16 mouse cellular contexts compared by ENCODE assay signal in the genomic region with DNA sequence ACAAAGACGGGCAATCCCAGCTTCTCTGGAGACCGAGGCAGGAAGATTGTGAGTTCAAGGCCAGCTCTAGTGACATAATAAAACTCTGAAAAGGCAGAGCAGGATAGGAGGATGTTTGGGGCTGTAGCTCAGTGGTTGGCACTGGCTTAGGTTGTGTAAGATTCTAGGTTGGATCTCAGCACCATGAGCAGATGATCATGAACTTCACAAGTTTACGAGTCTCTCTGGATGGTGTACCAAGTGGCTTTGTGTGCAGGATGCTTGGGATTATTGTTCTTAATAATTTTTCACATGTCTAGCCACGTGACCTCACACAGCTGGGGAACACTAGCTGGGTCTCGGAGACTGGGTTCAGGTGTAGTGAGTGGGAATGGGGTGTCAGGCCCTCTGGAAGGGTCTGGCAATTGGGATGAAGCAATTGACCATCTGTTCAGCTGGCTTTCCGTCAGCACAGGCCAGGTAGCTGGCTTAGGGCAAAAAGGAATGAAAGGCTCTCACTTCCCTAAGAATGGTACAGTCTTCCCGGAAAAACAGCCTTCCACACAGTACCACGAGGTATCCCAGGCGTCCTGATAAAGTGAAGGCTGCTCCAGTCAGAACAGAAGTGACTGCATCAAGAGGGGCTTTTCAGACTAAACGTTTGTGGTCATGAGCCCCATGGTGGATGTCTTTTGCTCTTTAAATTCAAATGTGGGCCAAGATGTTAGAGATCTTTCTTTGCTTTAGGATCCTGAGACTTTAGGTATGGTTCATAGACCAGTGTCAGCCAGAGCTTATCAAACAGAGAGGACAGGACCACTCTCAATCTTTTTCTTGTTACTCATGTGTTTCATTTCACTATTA. TPM values are rescaled to one million over a fixed set of nuclear protein-coding genes. Genes with fewer than 3 reads are reported as not detected.
DNase-seq lines count a peak whose midpoint lies in the region; TF ChIP-seq lines count a peak whose summit lies in the region.
"Had no signal": no experiment of that assay in that cellular context is flagged by ENCODE, and none has a peak within 500 bp of the region (broad histone marks: within the 10 kb centered on the region; RNA-seq: fewer than 3 reads in every experiment).

No protein-coding gene starts in this region.

- no peak for TF ChIP-seq CTCF in kidney, adult 2 months (conservative IDR thresholded peaks at IDR 0.05; ENCODE audit: insufficient read depth, insufficient read length, low read depth, low read length)
- no peak for TF ChIP-seq CTCF in thymus, adult 2 months (IDR thresholded peaks at IDR 0.05; ENCODE audit: borderline replicate concordance, control insufficient read depth, extremely low read depth, insufficient read depth, low read length, poor library complexity)

- no peaks in the 10 kb centered on the region for H3K27me3 ChIP-seq in kidney, adult 2 months (replicated peaks; ENCODE audit: control insufficient read depth, insufficient read depth, low read length)
- H3K27me3 ChIP-seq in thymus, adult 2 months (ENCODE audit: control insufficient read depth, insufficient read depth, low read length), result no peaks in the 10 kb centered on the region
- H3K27me3 ChIP-seq: embryonic facial prominence, embryonic 12.5 days; limb, embryonic 15.5 days; neural tube, embryonic 13.5 days had no signal

- DNase-seq in kidney, adult 2 months, result no peak
- DNase-seq in kidney, adult 9 months, result no peak
- DNase-seq in thymus, adult 2 months, result no peak
- DNase-seq in thymus, postnatal 4 days, result no peak
- DNase-seq in cerebellum, postnatal 10 days, result peak; percentile 89 to 91
- DNase-seq in adipocyte (ENCODE audit: low spot score), result no peak
- no peak for DNase-seq in thymus, postnatal 25 days
- DNase-seq: kidney, postnatal 10 days; layer of hippocampus, postnatal 36 days had no signal

- H3K27ac ChIP-seq in kidney, adult 2 months (ENCODE audit: insufficient read depth, low read depth, low read length), result peak overlapping the region; percentile 84
- H3K27ac ChIP-seq in thymus, adult 2 months (ENCODE audit: control insufficient read depth, insufficient read depth, low read length), result peak overlapping the region; percentile 47; the same call in 1 of the 2 replicates
- H3K27ac ChIP-seq: embryonic facial prominence, embryonic 12.5 days; hindbrain, postnatal 0 days; limb, embryonic 15.5 days; neural tube, embryonic 13.5 days had no signal

- 54% methylated on average over 10 of the region's 10 CpGs for WGBS in kidney, adult 2 months
- WGBS in thymus, adult 2 months, result 89% methylated on average over 10 of the region's 10 CpGs

- peak overlapping the region; percentile 52 for H3K4me3 ChIP-seq in kidney, adult 2 months (ENCODE audit: insufficient read depth, low read depth, low read length)
- H3K4me3 ChIP-seq in thymus, adult 2 months (ENCODE audit: control insufficient read depth, insufficient read depth, low read length), result no peak overlapping the region
- H3K4me3 ChIP-seq: embryonic facial prominence, embryonic 12.5 days; limb, embryonic 15.5 days; neural tube, embryonic 13.5 days had no signal

- H3K36me3 ChIP-seq in kidney, adult 2 months (ENCODE audit: control insufficient read depth, insufficient read depth, low read length), result peaks cover 24% of the 10 kb centered on the region
- H3K36me3 ChIP-seq in thymus, adult 2 months (ENCODE audit: control insufficient read depth, insufficient read depth, low read length), result peaks cover 53% of the 10 kb centered on the region

- peaks cover 29% of the 10 kb centered on the region for H3K4me1 ChIP-seq in kidney, adult 2 months (ENCODE audit: control insufficient read depth, insufficient read depth, low read length)
- H3K4me1 ChIP-seq in thymus, adult 2 months (replicated peaks; ENCODE audit: control insufficient read depth, insufficient read depth, low read length), result peaks cover 7% of the 10 kb centered on the region
- H3K4me1 ChIP-seq: embryonic facial prominence, embryonic 12.5 days; neural tube, embryonic 13.5 days had no signal

- TF ChIP-seq POLR2A in kidney, adult 2 months (IDR thresholded peaks at IDR 0.05; ENCODE audit: low read depth, low read length), result no peak
- TF ChIP-seq POLR2A in thymus, adult 2 months (IDR thresholded peaks at IDR 0.05; ENCODE audit: control insufficient read depth, extremely low read depth, insufficient read depth, low read length, poor library complexity), result no peak

RNA-seq across cellular contexts. Expression of gene Cflar, which starts 16.7 kb away (rescaled TPM):
- 65.8 and 71.1 TPM in 2 replicates for polyA plus RNA-seq in kidney, adult 2 months (2012; rRNA removed)
- 78.4 and 83.9 TPM in 2 replicates for polyA plus RNA-seq in thymus, adult 2 months (2012; rRNA removed)

RNA-seq across cellular contexts. Expression of gene Als2cr12, which starts 32.2 kb away (rescaled TPM):
- polyA plus RNA-seq in kidney, adult 2 months (2012; rRNA removed), result 0.80 and 0.88 TPM in 2 replicates
- 0.16 and 0.37 TPM in 2 replicates for polyA plus RNA-seq in thymus, adult 2 months (2012; rRNA removed)
- polyA plus RNA-seq: embryonic facial prominence, embryonic 12.5 days; forebrain, embryonic 11.5 days; heart, embryonic 11.5 days; midbrain, embryonic 16.5 days; neural tube, embryonic 13.5 days had no signal

Comparison
In these comparisons a context has a peak if more than half of its experiments do, and no peak if none do; other contexts are left out.
1. DNase-seq: peak in cerebellum, postnatal 10 days (2 of 2); none in kidney, adult 2 months (single experiment), kidney, adult 9 months (single experiment), thymus, adult 2 months (single experiment), thymus, postnatal 4 days (single experiment), adipocyte (single experiment) and thymus, postnatal 25 days (single experiment).